ENCODE assay signal across 13 mouse cellular contexts in the genomic region with DNA sequence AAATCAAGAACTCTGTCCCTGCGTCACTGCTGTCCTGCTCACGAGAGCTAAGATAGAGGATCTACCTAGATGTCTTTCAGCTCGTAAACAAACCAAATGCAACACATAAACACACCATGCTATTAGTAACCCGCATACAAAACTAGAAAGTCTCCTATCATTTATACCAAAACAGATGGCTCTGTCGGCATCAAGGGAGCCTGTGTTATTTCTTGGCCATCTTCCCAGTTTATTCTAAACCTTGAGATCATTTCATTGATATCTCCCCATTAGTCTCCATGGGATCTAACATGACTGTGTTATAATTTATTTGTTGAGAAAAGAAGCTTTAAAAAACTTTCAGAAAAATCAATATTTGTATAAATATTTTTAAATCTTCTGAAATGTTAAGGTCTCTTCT. TPM values are rescaled to one million over a fixed set of nuclear protein-coding genes. Genes with fewer than 3 reads are reported as not detected.
"Had no signal": no experiment of that assay in that cellular context is flagged by ENCODE, and none has a peak within 500 bp of the region (broad histone marks: within the 10 kb centered on the region; RNA-seq: fewer than 3 reads in every experiment).

No protein-coding gene starts in this region.

- H3K9me3 ChIP-seq: limb, embryonic 10.5 days; liver, embryonic 15.5 days; midbrain, embryonic 12.5 days; neural tube, embryonic 12.5 days had no signal

- H3K27me3 ChIP-seq: liver, embryonic 15.5 days; midbrain, embryonic 12.5 days; neural tube, embryonic 12.5 days had no signal

- H3K4me3 ChIP-seq: left cerebral cortex, adult 2 months; limb, embryonic 10.5 days; liver, embryonic 15.5 days; midbrain, embryonic 12.5 days; neural tube, embryonic 12.5 days had no signal

- H3K4me1 ChIP-seq: limb, embryonic 10.5 days; liver, embryonic 15.5 days; midbrain, embryonic 12.5 days had no signal

- DNase-seq: kidney, postnatal 14 days; lung, adult 2 months; lung, postnatal 36 days had no signal

- ATAC-seq: lung, postnatal 0 days had no signal

- H3K9ac ChIP-seq: liver, embryonic 15.5 days; midbrain, embryonic 12.5 days; neural tube, embryonic 12.5 days had no signal

- H3K4me2 ChIP-seq: liver, embryonic 11.5 days; liver, embryonic 15.5 days; midbrain, embryonic 12.5 days; neural tube, embryonic 12.5 days had no signal

- H3K27ac ChIP-seq: left cerebral cortex, adult 2 months; limb, embryonic 10.5 days; liver, embryonic 15.5 days; midbrain, embryonic 12.5 days; neural tube, embryonic 12.5 days; stomach, postnatal 0 days had no signal

RNA-seq across cellular contexts. Expression of a gene that starts 45.2 kb away (rescaled TPM):
- total RNA-seq: monocyte, adult 5-6 weeks; neutrophil, adult 5-6 weeks had no signal
